Mouse (Mus musculus): ENCODE data around the gene Med9. TPM values are rescaled to one million over a fixed set of nuclear protein-coding genes. Genes with fewer than 3 reads are reported as not detected.
A peak's percentile ranks its signal among the peaks of the same experiment; 100 is the strongest.

Med9 gene
- polyA plus RNA-seq, 1 experiment from 2014 or later: 19.4 TPM

DNA sequence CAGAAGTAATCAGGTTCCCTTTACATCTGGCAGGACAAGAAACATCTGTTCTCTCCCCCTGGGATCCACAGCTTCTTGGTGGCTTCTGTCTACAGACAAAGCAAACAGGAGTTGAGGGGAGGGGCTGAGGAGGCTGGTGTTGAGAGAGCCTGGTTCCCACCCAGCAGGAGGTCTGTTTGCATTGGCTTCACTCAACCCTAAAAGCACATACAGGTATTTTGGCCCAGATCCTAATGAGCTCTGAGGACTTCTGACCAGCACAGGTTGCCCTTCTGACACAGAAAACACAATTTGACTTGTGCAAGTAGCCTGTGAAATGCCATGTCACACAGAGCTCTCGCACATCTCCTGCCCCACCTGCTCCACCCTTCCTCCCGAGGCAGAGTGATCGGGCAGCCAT, 39.6 kb upstream of the Med9 start:
- Histone ChIP-seq H3K9ac (ENCODE audit: low read depth, low read length) (no peak overlapping the region), H3K4me1 (replicated peaks; ENCODE audit: control insufficient read depth, insufficient read depth, low read length) (0 out of 2 replicates have a peak, but pooled peaks cover 3% of the 10 kb centered on the region), H3K4me3 (ENCODE audit: low read depth, low read length) (no peak overlapping the region), H3K27me3 (replicated peaks; ENCODE audit: control insufficient read depth, insufficient read depth, low read length) (no peaks in the 10 kb centered on the region), H3K27ac (ENCODE audit: low read depth, low read length) (no peak overlapping the region), H3K4me2 (replicated peaks; ENCODE audit: low read depth) (no peak overlapping the region), H3K9me3 (ENCODE audit: control insufficient read depth) (no peaks in the 10 kb centered on the region), H3K36me3 (ENCODE audit: control insufficient read depth, insufficient read depth) (no peaks in the 10 kb centered on the region)
- no peak for ATAC-seq
- WGBS: 34% methylated on average over 3 of the region's 3 CpGs
- TF ChIP-seq CTCF (IDR thresholded peaks at IDR 0.05; ENCODE audit: low read depth): no peak

DNA sequence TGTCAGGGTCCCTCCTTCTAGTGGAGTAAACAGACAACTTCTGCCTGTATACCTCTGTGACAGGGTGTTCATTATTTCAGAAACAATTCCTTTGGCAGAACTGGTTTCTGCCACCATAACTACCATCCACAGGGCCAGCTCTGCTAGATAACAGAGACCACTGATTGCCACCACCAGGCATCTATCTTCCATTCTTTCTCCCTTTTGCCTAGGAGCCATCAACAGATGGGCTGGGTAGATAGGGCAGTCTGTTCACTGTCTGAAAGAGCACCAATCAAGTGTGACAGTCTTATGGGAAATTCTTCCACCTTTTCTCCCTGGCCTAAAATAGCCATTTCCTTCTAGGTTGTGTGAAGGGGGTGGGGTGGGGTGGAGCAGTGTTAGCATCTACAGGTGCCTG, 37.4 kb upstream of the Med9 start:
- ATAC-seq: no peak
- H3K27ac ChIP-seq (ENCODE audit: low read depth, low read length): no peak overlapping the region
- H3K4me3 ChIP-seq (ENCODE audit: low read depth, low read length): no peak overlapping the region
- H3K27me3 ChIP-seq (replicated peaks; ENCODE audit: control insufficient read depth, insufficient read depth, low read length): no peaks in the 10 kb centered on the region
- no peak for TF ChIP-seq CTCF (IDR thresholded peaks at IDR 0.05; ENCODE audit: low read depth)
- H3K36me3 ChIP-seq (ENCODE audit: control insufficient read depth, insufficient read depth): no peaks in the 10 kb centered on the region
- no peak overlapping the region for H3K4me2 ChIP-seq (replicated peaks; ENCODE audit: low read depth)
- H3K4me1 ChIP-seq (replicated peaks; ENCODE audit: control insufficient read depth, insufficient read depth, low read length): 0 out of 2 replicates have a peak, but pooled peaks cover 3% of the 10 kb centered on the region
- no peak overlapping the region for H3K9ac ChIP-seq (ENCODE audit: low read depth, low read length)
- no peaks in the 10 kb centered on the region for H3K9me3 ChIP-seq (ENCODE audit: control insufficient read depth)

DNA sequence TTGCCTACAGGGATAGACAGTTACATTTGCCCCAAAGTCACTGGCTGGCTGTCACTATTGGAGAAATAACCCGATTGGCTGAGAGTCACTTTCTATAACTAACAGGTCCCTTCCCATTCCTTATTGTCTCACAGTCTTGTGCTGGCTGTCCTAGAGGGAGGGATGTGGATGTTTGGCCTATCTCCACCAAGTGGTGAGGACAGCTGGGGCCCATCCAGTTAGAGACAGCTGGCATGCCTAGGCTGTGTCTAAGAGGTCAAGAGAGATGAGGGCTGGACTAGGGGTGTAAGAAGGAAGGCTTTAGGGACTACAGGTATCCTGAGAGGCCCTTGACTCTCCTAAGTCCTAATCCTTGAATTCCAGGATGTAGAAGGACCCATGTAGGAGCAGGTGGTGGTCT, 36.5 kb upstream of the Med9 start:
- Histone ChIP-seq H3K27ac (ENCODE audit: low read depth, low read length) (no peak overlapping the region), H3K27me3 (replicated peaks; ENCODE audit: control insufficient read depth, insufficient read depth, low read length) (no peaks in the 10 kb centered on the region), H3K9ac (ENCODE audit: low read depth, low read length) (no peak overlapping the region), H3K4me3 (ENCODE audit: low read depth, low read length) (no peak overlapping the region), H3K4me2 (replicated peaks; ENCODE audit: low read depth) (no peak overlapping the region), H3K4me1 (replicated peaks; ENCODE audit: control insufficient read depth, insufficient read depth, low read length) (0 out of 2 replicates have a peak, but pooled peaks cover 3% of the 10 kb centered on the region), H3K9me3 (ENCODE audit: control insufficient read depth) (no peaks in the 10 kb centered on the region), H3K36me3 (ENCODE audit: control insufficient read depth, insufficient read depth) (no peaks in the 10 kb centered on the region)
- WGBS: 88% methylated on average over 1 of the region's 1 CpGs
- ATAC-seq: no peak
- TF ChIP-seq CTCF (IDR thresholded peaks at IDR 0.05; ENCODE audit: low read depth): no peak

DNA sequence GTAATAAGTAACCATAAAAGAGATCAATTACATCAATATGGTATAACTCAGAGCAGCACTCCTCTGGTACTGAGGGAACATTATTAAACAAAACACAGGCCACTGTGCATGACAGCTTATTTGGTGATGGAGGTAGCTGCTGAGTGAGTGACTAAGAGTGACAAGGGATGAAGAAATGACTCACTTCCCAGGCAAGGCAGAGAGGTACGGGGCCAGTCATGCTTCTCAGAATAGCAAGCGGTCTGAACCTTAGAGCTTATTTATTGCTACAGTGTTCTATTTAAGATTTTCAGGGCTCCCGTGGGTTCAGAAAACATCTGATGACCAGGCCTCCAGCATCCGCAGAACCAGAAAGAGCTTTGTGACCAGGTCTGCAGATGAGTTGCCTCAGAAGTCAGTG, 34.3 kb upstream of the Med9 start:
- no peaks in the 10 kb centered on the region for H3K36me3 ChIP-seq (ENCODE audit: control insufficient read depth, insufficient read depth)
- no peak for ATAC-seq
- no peak overlapping the region for H3K9ac ChIP-seq (ENCODE audit: low read depth, low read length)
- no peak overlapping the region for H3K4me3 ChIP-seq (ENCODE audit: low read depth, low read length)
- no peaks in the 10 kb centered on the region for H3K4me1 ChIP-seq (replicated peaks; ENCODE audit: control insufficient read depth, insufficient read depth, low read length)
- no peaks in the 10 kb centered on the region for H3K9me3 ChIP-seq (ENCODE audit: control insufficient read depth)
- no peak overlapping the region for H3K4me2 ChIP-seq (replicated peaks; ENCODE audit: low read depth)
- WGBS: 64% methylated on average over 4 of the region's 4 CpGs
- H3K27me3 ChIP-seq (replicated peaks; ENCODE audit: control insufficient read depth, insufficient read depth, low read length): no peaks in the 10 kb centered on the region
- no peak overlapping the region for H3K27ac ChIP-seq (ENCODE audit: low read depth, low read length)
- no peak for TF ChIP-seq CTCF (IDR thresholded peaks at IDR 0.05; ENCODE audit: low read depth)

DNA sequence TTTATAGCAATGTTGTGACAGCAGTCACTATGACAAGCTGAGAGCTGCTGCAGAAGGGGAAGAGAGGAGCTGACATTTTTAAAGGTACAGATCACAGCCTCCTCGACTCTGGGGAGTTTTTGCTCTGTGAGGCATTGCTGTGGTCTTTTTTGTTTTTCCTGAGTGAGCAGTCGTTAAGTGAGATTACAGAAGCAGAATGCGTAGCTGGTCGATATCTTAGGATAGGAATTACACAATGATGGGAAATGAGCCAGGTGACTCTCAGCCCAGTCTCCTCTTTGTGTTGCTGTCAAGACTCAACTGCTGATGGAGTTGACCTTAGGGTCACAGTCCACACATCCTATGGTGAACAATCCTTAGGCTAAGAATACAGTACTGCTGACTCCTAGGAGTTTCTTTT, 30.0 kb upstream of the Med9 start:
- Histone ChIP-seq H3K36me3 (ENCODE audit: control insufficient read depth, insufficient read depth) (no peaks in the 10 kb centered on the region), H3K27ac (ENCODE audit: low read depth, low read length) (no peak overlapping the region), H3K4me1 (replicated peaks; ENCODE audit: control insufficient read depth, insufficient read depth, low read length) (0 out of 2 replicates have a peak, but pooled peaks cover 5% of the 10 kb centered on the region), H3K27me3 (replicated peaks; ENCODE audit: control insufficient read depth, insufficient read depth, low read length) (no peaks in the 10 kb centered on the region), H3K4me3 (ENCODE audit: low read depth, low read length) (no peak overlapping the region), H3K9me3 (ENCODE audit: control insufficient read depth) (no peaks in the 10 kb centered on the region), H3K9ac (ENCODE audit: low read depth, low read length) (no peak overlapping the region), H3K4me2 (replicated peaks; ENCODE audit: low read depth) (no peak overlapping the region)
- peak; percentile 80 for ATAC-seq
- no peak for TF ChIP-seq CTCF (IDR thresholded peaks at IDR 0.05; ENCODE audit: low read depth)
- 18% methylated on average over 4 of the region's 4 CpGs for WGBS

DNA sequence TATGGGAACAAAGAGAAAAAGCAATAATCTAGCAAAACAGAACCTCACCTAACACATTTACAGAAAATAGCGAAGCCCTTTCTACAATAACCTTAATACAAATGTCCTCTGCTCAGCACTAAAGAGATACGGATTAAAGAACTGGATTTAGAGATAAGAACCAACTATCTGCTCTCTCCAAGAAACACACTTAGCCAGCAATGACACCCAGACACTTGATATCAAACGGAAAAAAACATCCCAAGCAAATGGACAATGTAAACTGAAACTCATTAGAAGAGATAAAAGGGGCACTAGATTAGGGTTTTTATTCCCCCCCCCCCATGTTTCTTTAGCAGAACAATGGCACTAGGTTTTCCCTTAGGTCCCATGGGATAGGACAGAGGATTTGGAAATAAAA, 28.6 kb upstream of the Med9 start:
- no peak for ATAC-seq
- Histone ChIP-seq H3K4me2 (replicated peaks; ENCODE audit: low read depth) (no peak overlapping the region), H3K27ac (ENCODE audit: low read depth, low read length) (no peak overlapping the region), H3K27me3 (replicated peaks; ENCODE audit: control insufficient read depth, insufficient read depth, low read length) (no peaks in the 10 kb centered on the region), H3K4me1 (replicated peaks; ENCODE audit: control insufficient read depth, insufficient read depth, low read length) (0 out of 2 replicates have a peak, but pooled peaks cover 5% of the 10 kb centered on the region), H3K9me3 (ENCODE audit: control insufficient read depth) (no peaks in the 10 kb centered on the region), H3K9ac (ENCODE audit: low read depth, low read length) (no peak overlapping the region), H3K36me3 (ENCODE audit: control insufficient read depth, insufficient read depth) (no peaks in the 10 kb centered on the region), H3K4me3 (ENCODE audit: low read depth, low read length) (no peak overlapping the region)
- WGBS: 58% methylated on average over 3 of the region's 3 CpGs
- no peak for TF ChIP-seq CTCF (IDR thresholded peaks at IDR 0.05; ENCODE audit: low read depth)

DNA sequence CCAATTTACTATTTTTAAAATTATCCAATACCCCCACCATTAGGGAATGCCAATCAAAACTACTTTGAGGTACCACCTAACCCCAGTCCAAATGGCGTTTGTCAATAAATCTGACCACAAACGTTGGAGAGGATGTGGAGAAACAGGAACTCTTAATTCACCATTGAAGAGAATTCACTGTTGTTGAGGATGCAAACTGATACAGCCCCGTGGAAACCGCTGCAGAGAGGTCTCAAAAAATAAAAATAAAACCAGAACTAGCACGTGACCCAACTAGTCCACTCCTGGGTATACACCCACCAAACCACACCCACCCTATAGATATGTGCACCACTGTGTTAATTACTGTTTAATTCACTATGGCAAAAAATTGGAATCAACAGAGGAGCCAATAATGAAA, 27.7 kb upstream of the Med9 start:
- Histone ChIP-seq H3K9me3 (ENCODE audit: control insufficient read depth) (no peaks in the 10 kb centered on the region), H3K4me3 (ENCODE audit: low read depth, low read length) (no peak overlapping the region), H3K36me3 (ENCODE audit: control insufficient read depth, insufficient read depth) (no peaks in the 10 kb centered on the region), H3K27ac (ENCODE audit: low read depth, low read length) (no peak overlapping the region), H3K4me1 (replicated peaks; ENCODE audit: control insufficient read depth, insufficient read depth, low read length) (0 out of 2 replicates have a peak, but pooled peaks cover 5% of the 10 kb centered on the region), H3K9ac (ENCODE audit: low read depth, low read length) (no peak overlapping the region), H3K4me2 (replicated peaks; ENCODE audit: low read depth) (no peak overlapping the region), H3K27me3 (replicated peaks; ENCODE audit: control insufficient read depth, insufficient read depth, low read length) (no peaks in the 10 kb centered on the region)
- ATAC-seq: no peak
- 72% methylated on average over 5 of the region's 5 CpGs for WGBS
- no peak for TF ChIP-seq CTCF (IDR thresholded peaks at IDR 0.05; ENCODE audit: low read depth)
